Mouse (Mus musculus): ENCODE results near the gene 2310033P09Rik.

GRCm38 (mm10) chr11:59239796-59240195 lies 31.7 kb downstream of the 2310033P09Rik start:
- TF ChIP-seq CTCF (conservative IDR thresholded peaks at IDR 0.05; ENCODE audit: low read length) (no peak), NANOG (IDR thresholded peaks at IDR 0.05; ENCODE audit: borderline replicate concordance, low read length) (no peak), POU5F1 (IDR thresholded peaks at IDR 0.05; ENCODE audit: borderline replicate concordance, low read length) (no peak)
